Mouse (Mus musculus): ENCODE measurements at regions not wholly inside any gene's neighbourhood (a gene's known extent, or its start where the extent isn't known, plus 50 kb on each side); places are given as distances from the start of the nearest gene placed in this dataset.
A peak's percentile ranks its signal among the peaks of the same experiment; 100 is the strongest.

DNA sequence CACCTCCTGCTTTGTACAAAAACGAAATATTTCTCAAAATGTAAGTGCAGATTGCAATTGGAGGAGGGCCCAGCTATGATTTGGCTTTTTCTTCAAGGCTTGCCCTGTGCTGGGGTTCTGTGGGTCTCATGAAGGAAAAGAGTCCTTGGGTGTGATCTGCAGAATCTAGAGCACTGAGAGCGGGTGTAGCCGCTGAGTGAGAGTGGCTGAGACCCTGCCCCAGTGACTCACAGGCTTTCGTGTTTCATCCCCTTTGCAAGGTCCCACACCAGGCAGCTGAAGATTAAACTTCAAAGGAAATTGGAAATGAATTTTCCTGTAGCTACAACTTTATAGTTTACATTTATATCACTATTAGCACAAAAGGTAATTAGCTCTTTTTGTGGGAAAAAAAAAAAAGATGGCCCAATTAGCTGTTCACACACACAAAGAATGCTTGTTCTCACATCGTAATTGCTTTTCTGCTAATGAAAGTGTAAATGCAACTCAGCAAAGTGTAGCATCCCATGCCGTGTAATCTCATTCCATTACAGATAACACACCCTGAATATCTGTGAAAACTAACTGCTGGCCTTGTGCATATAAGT is 71.0 kb downstream of the Arrdc3 start:
- no peak overlapping the region for H3K27ac ChIP-seq (ENCODE audit: insufficient read depth, low read depth, low read length)
- 73% methylated on average over 6 of the region's 6 CpGs for WGBS
- H3K4me1 ChIP-seq (ENCODE audit: control insufficient read depth, insufficient read depth, insufficient read length, low read length) = peaks cover 4% of the 10 kb centered on the region; the same call in 1 of the 2 replicates
- no peaks in the 10 kb centered on the region for H3K36me3 ChIP-seq (ENCODE audit: control insufficient read depth, insufficient read depth, low read length)
- no peaks in the 10 kb centered on the region for H3K27me3 ChIP-seq (ENCODE audit: control insufficient read depth, insufficient read depth, low read length)
- no peak overlapping the region for H3K4me3 ChIP-seq (ENCODE audit: low read depth, low read length)
- TF ChIP-seq POLR2A (IDR thresholded peaks at IDR 0.05; ENCODE audit: low read depth, low read length) = no peak
- no peak for TF ChIP-seq CTCF (IDR thresholded peaks at IDR 0.05; ENCODE audit: extremely low read depth, insufficient read length, insufficient replicate concordance, low read depth, low read length)

DNA sequence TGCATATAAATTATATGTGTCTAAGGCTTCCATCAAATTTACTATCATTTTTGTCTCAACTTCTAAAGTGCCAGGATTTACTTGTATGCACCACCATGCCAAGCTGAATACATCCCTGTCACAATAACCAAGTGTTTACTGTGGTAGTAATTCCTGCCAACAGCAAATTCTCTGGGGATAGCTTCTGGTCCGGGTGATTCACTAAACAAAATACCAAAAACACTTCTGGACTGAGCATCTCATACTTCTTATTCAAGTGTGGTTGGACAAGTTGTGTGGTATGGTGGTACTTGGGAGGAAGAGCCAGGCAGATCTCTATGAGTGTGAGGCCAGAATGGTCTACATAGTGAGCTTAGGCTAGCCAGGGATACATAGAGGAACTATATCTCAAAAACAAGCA is 73.8 kb downstream of the Arrdc3 start:
- no peaks in the 10 kb centered on the region for H3K27me3 ChIP-seq (ENCODE audit: control insufficient read depth, insufficient read depth, low read length)
- WGBS = 52% methylated on average over 1 of the region's 1 CpGs
- peaks cover 3% of the 10 kb centered on the region; the same call in 1 of the 2 replicates for H3K4me1 ChIP-seq (ENCODE audit: control insufficient read depth, insufficient read depth, insufficient read length, low read length)
- H3K4me3 ChIP-seq (ENCODE audit: low read depth, low read length) = no peak overlapping the region
- H3K27ac ChIP-seq (ENCODE audit: insufficient read depth, low read depth, low read length) = no peak overlapping the region
- no peaks in the 10 kb centered on the region for H3K36me3 ChIP-seq (ENCODE audit: control insufficient read depth, insufficient read depth, low read length)
- TF ChIP-seq CTCF (IDR thresholded peaks at IDR 0.05; ENCODE audit: extremely low read depth, insufficient read length, insufficient replicate concordance, low read depth, low read length) = no peak
- no peak for TF ChIP-seq POLR2A (IDR thresholded peaks at IDR 0.05; ENCODE audit: low read depth, low read length)

GRCm38 (mm10) chr13:80957419-80958139 is 74.4 kb downstream of the Arrdc3 start:
- no peaks in the 10 kb centered on the region for H3K36me3 ChIP-seq (ENCODE audit: control insufficient read depth, insufficient read depth, low read length)
- H3K4me1 ChIP-seq (ENCODE audit: control insufficient read depth, insufficient read depth, insufficient read length, low read length) = peaks cover 3% of the 10 kb centered on the region; the same call in 1 of the 2 replicates
- 54% methylated on average over 6 of the region's 6 CpGs for WGBS
- H3K4me3 ChIP-seq (ENCODE audit: low read depth, low read length) = no peak overlapping the region
- no peak overlapping the region for H3K27ac ChIP-seq (ENCODE audit: insufficient read depth, low read depth, low read length)
- TF ChIP-seq CTCF (IDR thresholded peaks at IDR 0.05; ENCODE audit: extremely low read depth, insufficient read length, insufficient replicate concordance, low read depth, low read length) (no peak), POLR2A (IDR thresholded peaks at IDR 0.05; ENCODE audit: low read depth, low read length) (no peak)
- no peaks in the 10 kb centered on the region for H3K27me3 ChIP-seq (ENCODE audit: control insufficient read depth, insufficient read depth, low read length)

- H3K4me1 ChIP-seq (ENCODE audit: control insufficient read depth, insufficient read depth, insufficient read length, low read length) = peaks cover 6% of the 10 kb centered on the region; the same call in 1 of the 2 replicates
- no peaks in the 10 kb centered on the region for H3K27me3 ChIP-seq (ENCODE audit: control insufficient read depth, insufficient read depth, low read length)
- no peak overlapping the region for H3K27ac ChIP-seq (ENCODE audit: insufficient read depth, low read depth, low read length)
- no peaks in the 10 kb centered on the region for H3K36me3 ChIP-seq (ENCODE audit: control insufficient read depth, insufficient read depth, low read length)
- 31% methylated on average over 1 of the region's 1 CpGs for WGBS
- TF ChIP-seq CTCF (IDR thresholded peaks at IDR 0.05; ENCODE audit: extremely low read depth, insufficient read length, insufficient replicate concordance, low read depth, low read length) (no peak), POLR2A (IDR thresholded peaks at IDR 0.05; ENCODE audit: low read depth, low read length) (no peak)
- no peak overlapping the region for H3K4me3 ChIP-seq (ENCODE audit: low read depth, low read length)
Observed at GRCm38 (mm10) chr13:80959763-80960162, 76.6 kb downstream of the Arrdc3 start.

- 49% methylated on average over 7 of the region's 7 CpGs for WGBS
- H3K4me3 ChIP-seq (ENCODE audit: low read depth, low read length) = no peak overlapping the region
- no peaks in the 10 kb centered on the region for H3K27me3 ChIP-seq (ENCODE audit: control insufficient read depth, insufficient read depth, low read length)
- no peak for TF ChIP-seq CTCF (IDR thresholded peaks at IDR 0.05; ENCODE audit: extremely low read depth, insufficient read length, insufficient replicate concordance, low read depth, low read length)
- no peak for TF ChIP-seq POLR2A (IDR thresholded peaks at IDR 0.05; ENCODE audit: low read depth, low read length)
- H3K4me1 ChIP-seq (ENCODE audit: control insufficient read depth, insufficient read depth, insufficient read length, low read length) = peaks cover 6% of the 10 kb centered on the region; the same call in 1 of the 2 replicates
- no peaks in the 10 kb centered on the region for H3K36me3 ChIP-seq (ENCODE audit: control insufficient read depth, insufficient read depth, low read length)
- peak overlapping the region; percentile 31; the same call in 1 of the 2 replicates for H3K27ac ChIP-seq (ENCODE audit: insufficient read depth, low read depth, low read length)
Observed at GRCm38 (mm10) chr13:80961985-80962617, 78.9 kb downstream of the Arrdc3 start.

DNA sequence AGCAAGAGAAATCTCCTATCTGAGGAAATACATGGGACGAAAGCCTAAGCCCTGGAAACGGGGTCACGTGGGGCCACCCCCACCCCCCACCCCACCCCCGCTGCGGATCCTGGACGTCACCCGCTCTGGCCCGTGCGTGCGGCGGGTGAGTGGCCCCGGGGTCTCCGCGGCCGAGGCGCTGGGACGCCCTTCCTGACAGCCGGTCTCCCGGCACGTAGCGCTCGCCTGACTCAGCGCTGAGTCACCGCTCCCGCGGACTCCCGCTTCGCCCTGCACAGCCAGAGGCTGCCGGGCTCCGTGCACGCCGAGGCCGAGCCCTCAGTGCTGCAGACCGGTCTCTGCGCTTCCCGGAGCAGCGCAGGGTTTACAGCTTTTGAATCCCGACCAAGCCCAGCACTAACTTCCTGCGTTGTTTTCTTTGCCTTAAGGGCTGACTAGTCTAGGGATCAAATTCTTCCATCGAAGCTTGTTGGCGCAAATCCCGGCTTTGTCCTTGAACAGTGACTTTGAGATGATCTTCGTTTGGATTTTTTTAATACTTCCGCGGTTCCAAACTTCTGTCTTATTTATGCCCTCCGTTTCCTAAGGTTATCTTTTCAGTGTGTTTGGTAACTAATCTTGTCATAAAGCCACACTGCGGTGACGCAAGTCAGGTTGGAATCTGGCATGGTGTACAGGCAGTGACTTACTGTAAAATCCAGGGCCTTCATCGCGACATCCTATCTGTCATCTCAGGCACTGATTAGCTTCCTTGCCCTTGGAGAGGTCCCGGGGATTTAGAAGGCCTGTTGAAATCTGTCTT is 79.8 kb downstream of the Arrdc3 start:
- H3K27me3 ChIP-seq (ENCODE audit: control insufficient read depth, insufficient read depth, low read length) = no peaks in the 10 kb centered on the region
- H3K4me3 ChIP-seq (ENCODE audit: low read depth, low read length) = peak overlapping the region; percentile 62
- TF ChIP-seq CTCF (IDR thresholded peaks at IDR 0.05; ENCODE audit: extremely low read depth, insufficient read length, insufficient replicate concordance, low read depth, low read length) (no peak), POLR2A (IDR thresholded peaks at IDR 0.05; ENCODE audit: low read depth, low read length) (peak; percentile 31; the same call in 1 of the 2 replicates)
- peak overlapping the region; percentile 86 for H3K27ac ChIP-seq (ENCODE audit: insufficient read depth, low read depth, low read length)
- H3K36me3 ChIP-seq (ENCODE audit: control insufficient read depth, insufficient read depth, low read length) = no peaks in the 10 kb centered on the region
- 2% methylated on average over 51 of the region's 51 CpGs for WGBS
- peaks cover 6% of the 10 kb centered on the region; the same call in 1 of the 2 replicates for H3K4me1 ChIP-seq (ENCODE audit: control insufficient read depth, insufficient read depth, insufficient read length, low read length)
